Mouse (Mus musculus): ENCODE data around the gene Tmem215. TPM values are rescaled to one million over a fixed set of nuclear protein-coding genes. Genes with fewer than 3 reads are reported as not detected.

The Tmem215 gene
- polyA plus RNA-seq, 1 experiment from 2014 or later, result 0.37 TPM

Other genes starting within 250 kb of the Tmem215 start
- gene Ddx58, start 232.4 kb upstream of the Tmem215 start, polyA plus RNA-seq (2014; fragmentation: Nextera tagmentation; extraction: Ambion mirVana), result 3.3 and 5.7 TPM in 2 replicates
- gene Smim27, start 202.6 kb upstream of the Tmem215 start, polyA plus RNA-seq (2014; fragmentation: Nextera tagmentation; extraction: Ambion mirVana), result 20.7 and 25.8 TPM in 2 replicates
- 49.9 and 50.7 TPM in 2 replicates for gene Topors, start 202.3 kb upstream of the Tmem215 start, polyA plus RNA-seq (2014; fragmentation: Nextera tagmentation; extraction: Ambion mirVana)
- 285 and 288 TPM in 2 replicates for gene Ndufb6, start 192.8 kb upstream of the Tmem215 start, polyA plus RNA-seq (2014; fragmentation: Nextera tagmentation; extraction: Ambion mirVana)
- gene Aptx, start 231.0 kb downstream of the Tmem215 start, polyA plus RNA-seq (2014; fragmentation: Nextera tagmentation; extraction: Ambion mirVana), result 50.4 and 51.5 TPM in 2 replicates
- 691 and 740 TPM in 2 replicates for gene Dnaja1, start 250.0 kb downstream of the Tmem215 start, polyA plus RNA-seq (2014; fragmentation: Nextera tagmentation; extraction: Ambion mirVana)

All from hindbrain, embryonic 11.5 days (tissue).